Mouse (Mus musculus) monocyte, adult 2 months (primary cell): Measurements from ENCODE around the gene Ntn4.

Source experiments
- DNase-seq, 2 experiments: peaks; one replicate each; pipeline ENCODE4 v3.0.0; 2022; ENCODE audit warnings: low spot score in 2 of 2, low read depth in 1 of 2

Gene Ntn4

GRCm38 (mm10) chr10:93728131-93728530 is 87.7 kb downstream of the Ntn4 start:
- no peak for DNase-seq

GRCm38 (mm10) chr10:93730514-93730913 is 90.0 kb downstream of the Ntn4 start:
- no peak for DNase-seq

GRCm38 (mm10) chr10:93731248-93731691 is 90.8 kb downstream of the Ntn4 start:
- DNase-seq: no peak

GRCm38 (mm10) chr10:93736114-93736645 is 95.7 kb downstream of the Ntn4 start:
- DNase-seq: no peak

- DNase-seq: no peak
These were observed 96.6 kb downstream of the Ntn4 start for GRCm38 (mm10) chr10:93737080-93737479.

GRCm38 (mm10) chr10:93741446-93742096 is 101.1 kb downstream of the Ntn4 start:
- DNase-seq: no peak

- DNase-seq: no peak
These were observed 101.6 kb downstream of the Ntn4 start for GRCm38 (mm10) chr10:93742097-93742446.

GRCm38 (mm10) chr10:93742598-93742997 is 102.1 kb downstream of the Ntn4 start:
- no peak for DNase-seq

GRCm38 (mm10) chr10:93749267-93750192 is 109.0 kb downstream of the Ntn4 start:
- DNase-seq: no peak

- DNase-seq: no peak
These were observed 110.8 kb downstream of the Ntn4 start for GRCm38 (mm10) chr10:93751302-93751701.

- DNase-seq: no peak
These were observed 113.4 kb downstream of the Ntn4 start for GRCm38 (mm10) chr10:93753711-93754391.

- DNase-seq: no peak
These were observed 115.7 kb downstream of the Ntn4 start for GRCm38 (mm10) chr10:93756211-93756610.

- DNase-seq: no peak
These were observed 119.2 kb downstream of the Ntn4 start for GRCm38 (mm10) chr10:93759644-93760043.

- no peak for DNase-seq
These were observed 119.9 kb downstream of the Ntn4 start for GRCm38 (mm10) chr10:93760429-93760828.

- peak in 1 of 2 experiments; percentile 28 for DNase-seq
These were observed 122.6 kb downstream of the Ntn4 start for GRCm38 (mm10) chr10:93763074-93763473.

GRCm38 (mm10) chr10:93766221-93766620 is 125.7 kb downstream of the Ntn4 start:
- DNase-seq: no peak

- no peak for DNase-seq
These were observed 126.8 kb downstream of the Ntn4 start for GRCm38 (mm10) chr10:93767245-93767644.

- DNase-seq: no peak
These were observed 127.7 kb downstream of the Ntn4 start for GRCm38 (mm10) chr10:93768222-93768621.

- no peak for DNase-seq
These were observed 131.5 kb downstream of the Ntn4 start for GRCm38 (mm10) chr10:93771931-93772465.

GRCm38 (mm10) chr10:93772492-93772891 is 132.0 kb downstream of the Ntn4 start:
- no peak for DNase-seq

- DNase-seq: no peak
These were observed 136.3 kb downstream of the Ntn4 start for GRCm38 (mm10) chr10:93776731-93777151.
